Mouse (Mus musculus): Measurements from ENCODE around the gene Nol10.

Nol10 gene

DNA sequence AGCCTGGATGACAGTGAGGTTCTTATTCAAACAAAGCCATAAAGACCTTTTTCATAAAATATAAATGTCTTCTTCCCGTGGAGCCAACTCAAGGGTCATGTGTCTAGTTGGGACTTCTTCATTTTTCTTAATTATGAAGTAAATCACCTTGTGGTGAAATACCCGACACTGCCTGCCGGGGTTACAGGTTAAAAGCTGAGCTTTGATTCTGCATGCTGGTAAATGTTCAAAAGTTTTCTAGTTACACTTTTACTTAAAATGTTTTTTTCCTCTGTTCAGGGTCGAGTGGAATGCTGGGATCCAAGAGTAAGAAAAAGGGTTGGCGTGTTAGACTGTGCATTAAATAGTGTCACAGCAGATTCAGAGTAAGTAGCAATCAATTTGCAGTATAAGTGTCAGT is 14.1 kb downstream of the Nol10 start:
- DNase-seq = no peak

DNA sequence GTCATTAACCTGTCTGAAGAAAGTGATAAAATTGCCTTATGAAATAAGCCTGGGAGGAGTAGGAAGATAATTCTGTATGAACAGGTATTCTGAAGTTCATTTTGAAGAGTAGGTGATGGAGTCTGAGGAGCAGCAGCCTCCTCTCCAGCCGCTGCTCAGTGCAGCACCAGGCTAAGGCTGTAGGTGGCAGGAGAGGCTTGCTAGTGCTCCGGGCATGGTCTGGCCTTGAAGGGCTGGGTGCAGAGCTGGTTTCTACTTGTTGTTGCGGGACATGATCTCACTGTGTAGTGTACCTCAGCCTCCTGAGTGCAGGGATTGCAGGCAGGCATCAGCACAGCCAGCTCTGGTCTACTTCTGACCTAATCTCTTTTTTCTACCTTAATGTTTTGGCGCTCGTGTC is 18.7 kb downstream of the Nol10 start:
- DNase-seq = peak; percentile 58 to 64

DNA sequence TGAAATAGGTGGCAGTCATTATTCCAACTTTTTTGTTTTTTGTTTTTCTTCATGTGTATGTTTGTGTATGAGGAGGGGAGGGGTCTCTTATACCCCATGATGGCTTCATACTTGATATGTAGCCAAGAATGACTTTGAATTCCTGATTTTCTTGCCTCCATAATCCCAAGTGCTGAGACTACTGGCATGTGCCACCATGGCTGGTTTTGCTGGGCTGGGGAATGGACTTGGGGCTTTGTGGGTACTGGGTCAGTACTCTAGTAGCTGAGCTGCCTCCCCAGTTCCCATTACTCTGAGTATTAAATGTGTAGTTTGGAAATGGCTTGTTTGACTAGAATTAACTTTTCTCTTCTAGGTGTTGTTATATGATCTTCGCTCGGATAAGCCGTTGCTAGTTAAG is 20.9 kb downstream of the Nol10 start:
- no peak for DNase-seq

DNA sequence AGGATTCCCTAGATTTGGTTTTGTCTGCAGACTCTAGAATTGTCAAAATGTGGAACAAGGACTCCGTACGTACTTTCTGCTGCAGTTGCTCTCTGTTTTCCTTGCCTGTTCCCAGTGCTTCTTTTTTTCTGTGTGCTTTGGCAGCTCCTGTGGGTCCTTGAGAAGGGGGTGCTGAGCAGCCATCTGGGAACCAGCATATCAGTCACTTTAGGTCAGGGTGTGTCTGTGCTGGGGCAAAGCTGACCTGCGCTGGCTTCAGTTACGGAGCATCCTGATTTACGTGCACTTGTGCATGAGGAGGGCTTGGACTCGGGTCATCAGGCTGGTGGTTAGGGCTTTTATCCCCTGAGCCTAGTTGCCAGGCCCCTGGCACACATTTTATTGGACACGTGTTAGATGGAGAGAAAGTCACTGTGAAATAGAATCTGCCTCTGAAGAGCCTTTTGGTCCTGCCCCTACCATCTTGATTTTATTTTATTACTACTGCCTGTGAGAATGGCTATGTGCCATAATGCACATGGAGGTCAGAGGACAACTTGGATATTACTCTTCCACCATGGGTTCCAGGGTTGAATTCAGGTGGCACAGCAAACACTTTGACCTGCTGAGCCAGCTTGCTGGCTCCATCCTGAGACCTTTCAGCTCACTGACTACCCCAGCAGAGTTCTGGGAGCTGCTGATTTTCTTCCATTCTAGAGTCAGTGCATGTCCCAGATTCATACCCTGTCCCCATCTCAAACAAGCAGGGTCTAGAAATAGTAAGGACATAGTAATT is 21.5 kb downstream of the Nol10 start:
- no peak for DNase-seq

DNA sequence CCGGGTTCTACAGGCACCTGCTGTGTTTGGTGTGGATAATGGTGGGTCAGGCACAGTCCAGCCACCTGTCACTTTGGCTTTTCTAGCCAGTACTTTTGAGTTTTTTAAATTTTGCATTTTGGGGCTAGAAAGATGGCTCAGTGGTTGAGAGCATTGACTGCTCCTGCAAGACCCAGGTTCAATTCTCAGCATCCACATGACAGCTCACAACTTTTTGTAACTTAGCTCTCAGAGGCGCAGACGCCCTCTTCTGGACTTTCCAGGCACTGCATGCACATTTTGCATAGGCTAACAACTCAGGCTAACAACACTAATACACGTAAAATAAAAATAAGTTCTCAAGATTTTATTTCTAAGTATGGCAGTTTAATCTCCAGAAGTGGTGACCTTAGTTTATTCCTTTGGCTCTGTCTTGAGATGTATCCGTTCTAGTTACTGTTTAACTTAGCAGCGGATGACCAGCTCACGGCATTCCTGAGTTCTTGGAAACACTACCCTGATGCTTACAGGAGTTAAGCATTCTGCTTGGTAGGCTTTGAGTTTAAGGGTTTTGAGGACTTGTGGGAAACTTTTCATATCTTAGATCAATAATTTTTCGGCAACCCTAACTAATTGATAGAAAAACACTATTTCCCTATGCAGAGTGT is 23.5 kb downstream of the Nol10 start:
- DNase-seq = peak; percentile 51 to 59

DNA sequence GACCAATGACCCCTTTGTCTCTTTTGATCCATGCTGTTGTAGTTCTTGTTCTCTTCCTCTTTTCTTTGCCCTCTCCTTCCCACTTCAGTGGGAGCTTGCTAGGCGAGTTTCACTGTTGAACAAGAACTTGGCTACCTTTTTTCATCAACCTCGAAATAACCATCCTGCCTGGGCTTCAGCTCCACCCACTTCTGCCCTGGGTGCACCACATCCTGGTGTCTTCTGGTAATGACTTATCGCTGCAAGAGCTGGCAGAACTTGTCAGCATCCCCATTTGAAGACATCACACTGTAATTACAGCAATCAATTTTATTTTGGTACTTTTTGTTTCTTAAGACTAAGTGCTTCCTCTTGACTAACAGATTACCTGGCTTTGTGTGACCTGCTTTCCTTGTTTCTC is 24.4 kb downstream of the Nol10 start:
- no peak for DNase-seq

DNA sequence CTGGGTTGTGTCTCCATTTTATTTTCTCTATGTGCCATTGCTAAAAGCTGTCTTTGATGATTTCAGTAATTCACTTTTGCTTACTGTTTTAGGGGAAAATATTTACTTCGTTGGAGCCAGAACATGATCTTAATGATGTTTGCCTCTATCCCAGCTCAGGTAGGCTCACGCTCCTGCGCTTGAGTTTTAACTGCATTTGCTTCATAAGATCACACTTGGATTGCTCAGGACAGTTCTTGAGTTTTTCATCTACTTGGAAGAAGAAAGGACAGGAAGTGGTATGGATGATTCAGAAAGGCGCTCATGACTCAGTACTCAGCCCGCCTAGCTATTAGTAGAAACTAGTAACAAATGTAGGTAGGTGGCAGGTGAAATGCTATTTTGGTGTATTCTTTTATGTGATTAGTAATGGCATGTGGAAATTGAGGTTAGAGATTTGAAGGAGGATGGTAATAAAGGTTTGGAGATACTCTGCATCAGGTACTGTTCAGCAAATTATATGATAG is 25.3 kb downstream of the Nol10 start:
- no peak for DNase-seq

DNA sequence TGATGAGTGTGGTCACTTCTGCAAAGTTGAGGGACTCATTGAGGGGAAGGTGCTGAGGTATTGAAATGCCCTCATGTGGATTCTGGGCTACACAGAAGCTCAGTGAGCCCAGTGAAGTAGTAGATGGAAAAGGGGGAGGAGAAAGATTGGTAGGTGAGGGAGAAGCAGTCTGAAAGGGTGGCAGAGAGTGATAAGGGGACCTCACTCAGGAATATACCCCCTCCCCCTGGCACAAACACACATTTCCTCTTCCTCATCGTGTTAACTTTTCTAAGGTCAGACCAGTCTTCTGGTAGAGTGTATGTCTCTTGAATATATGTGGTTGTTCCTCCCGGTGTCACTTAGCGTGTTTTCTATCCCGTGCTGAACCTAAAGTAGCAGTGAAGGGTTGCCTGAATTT is 27.0 kb downstream of the Nol10 start:
- no peak for DNase-seq

DNA sequence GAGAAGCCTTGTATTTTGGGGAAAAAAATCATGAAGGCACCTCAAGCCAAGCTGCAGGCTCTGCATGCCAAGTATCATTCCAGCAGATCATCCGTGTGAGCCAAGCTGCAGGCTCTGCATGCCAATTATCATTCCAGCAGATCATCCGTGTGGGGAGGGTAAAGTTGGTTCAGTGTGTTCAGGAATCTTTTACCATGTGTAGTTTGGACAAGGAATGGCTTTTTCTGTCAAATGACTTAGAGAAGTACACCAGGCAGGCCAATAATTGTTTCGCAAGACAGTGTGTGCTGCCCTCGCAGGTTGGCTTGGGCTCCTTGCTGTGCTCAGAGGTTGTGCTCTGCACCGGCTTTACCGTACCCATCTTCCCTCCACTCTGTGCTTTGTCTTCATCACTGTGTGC is 28.3 kb downstream of the Nol10 start:
- no peak for DNase-seq

DNA sequence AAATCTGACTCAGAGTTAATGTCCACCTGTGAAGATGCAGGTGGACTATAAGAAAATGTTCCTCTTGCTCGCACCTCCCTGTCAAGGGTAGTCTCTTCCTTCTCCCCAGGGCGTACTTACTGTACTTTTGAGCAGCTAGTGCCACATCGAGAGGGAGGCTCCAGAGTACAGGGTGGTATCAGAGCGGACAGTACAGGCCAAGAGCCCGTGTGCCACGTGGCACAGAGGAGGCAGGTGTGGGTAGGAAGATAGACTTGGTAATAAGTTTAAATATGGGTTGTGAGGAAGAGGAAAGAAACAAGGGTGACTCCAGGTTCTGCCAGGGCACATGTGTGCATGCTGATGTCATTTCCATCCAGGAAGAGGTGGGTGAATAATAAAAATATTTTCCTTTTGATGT is 32.7 kb downstream of the Nol10 start:
- DNase-seq = no peak

DNA sequence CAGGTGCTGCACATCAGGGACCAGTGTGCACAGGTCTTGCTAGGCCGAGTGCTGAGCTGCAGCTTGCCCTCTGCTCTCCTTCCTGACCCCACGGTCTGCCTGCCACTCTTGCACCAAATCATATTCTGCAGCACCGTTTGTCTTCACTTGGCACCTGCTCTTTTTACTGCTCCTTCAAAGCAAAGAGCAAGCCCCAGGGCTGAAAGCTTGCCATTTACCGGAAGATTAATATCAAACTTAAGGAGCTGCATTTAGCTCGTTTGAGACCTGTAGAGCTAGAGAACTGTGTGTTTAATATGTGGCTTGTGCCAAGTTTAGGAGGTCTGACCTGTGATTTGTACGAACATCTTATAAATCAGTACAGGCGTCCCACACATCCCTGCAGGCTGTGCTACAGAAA is 34.5 kb downstream of the Nol10 start:
- no peak for DNase-seq

DNA sequence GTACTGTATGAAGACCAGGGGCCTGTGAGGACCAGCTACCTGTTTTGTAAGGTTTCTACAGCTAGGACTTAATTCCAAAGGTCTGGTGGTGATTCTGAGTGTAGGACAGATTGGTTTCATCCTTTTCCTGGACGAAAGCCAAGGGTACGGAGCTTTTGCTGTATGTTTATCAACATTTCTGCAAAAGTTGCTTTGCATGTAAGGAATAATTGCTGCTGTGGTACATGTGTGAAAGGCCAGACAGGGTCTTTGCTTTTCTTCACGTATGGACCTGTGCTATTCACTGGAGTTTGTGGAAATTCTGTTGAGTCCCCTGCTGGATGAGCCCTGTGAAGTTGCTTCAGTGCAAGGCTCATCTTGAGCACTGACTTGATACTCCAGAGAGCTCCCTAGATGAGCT is 38.6 kb downstream of the Nol10 start:
- no peak for DNase-seq

DNA sequence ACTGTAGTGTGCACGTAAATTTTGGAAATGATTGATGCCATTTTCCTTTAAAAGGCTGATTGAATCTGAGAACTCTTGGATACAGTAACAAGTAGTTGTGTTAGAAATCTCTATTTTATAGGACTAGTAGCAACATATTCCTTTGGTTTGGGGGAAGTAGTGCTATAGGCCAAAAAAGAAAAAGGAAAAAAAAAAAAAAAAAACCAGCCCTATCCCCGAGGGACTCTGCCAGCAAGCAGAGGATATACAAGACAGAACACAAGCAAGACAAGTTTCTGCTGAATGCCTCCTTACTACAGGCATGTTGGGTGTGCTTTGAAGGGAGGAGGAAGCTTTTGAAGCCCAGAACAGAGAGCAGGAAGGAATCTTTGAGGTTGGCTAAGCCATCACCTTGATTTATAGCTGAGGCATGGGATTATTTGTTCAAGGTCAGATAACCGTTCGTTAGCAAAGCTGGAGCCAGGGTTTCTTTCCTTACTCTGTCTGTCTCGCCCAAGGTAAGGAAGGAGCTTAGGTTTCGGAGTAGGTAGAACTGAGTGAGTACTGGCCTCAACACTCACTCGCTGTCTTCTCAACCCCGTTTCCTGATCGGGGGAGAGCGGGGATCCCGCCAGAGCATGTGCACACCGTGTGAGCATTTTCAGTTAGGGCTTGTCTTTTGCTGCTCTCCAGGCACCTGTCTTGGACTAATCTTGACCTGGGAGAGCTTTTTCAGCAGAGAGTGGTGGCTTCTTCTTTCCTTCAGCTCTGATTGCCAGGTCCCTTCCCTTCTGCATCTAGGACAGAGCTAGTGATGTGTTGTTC is 39.3 kb downstream of the Nol10 start:
- no peak for DNase-seq

DNA sequence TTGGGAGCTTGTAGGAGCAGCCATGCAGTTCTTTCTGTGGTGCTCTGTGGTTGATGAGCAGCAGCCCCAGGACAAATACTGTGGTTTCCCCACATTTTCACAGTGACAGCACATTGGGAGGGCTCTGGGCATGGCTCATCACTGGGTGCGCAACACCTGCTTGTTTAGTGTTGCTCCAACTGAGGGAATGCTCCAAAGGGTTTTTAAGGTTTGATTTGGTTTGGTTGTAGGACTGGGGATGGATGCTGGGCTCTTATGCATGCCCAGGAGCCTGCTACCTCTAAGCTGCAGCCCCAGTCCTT is 39.8 kb downstream of the Nol10 start:
- DNase-seq = no peak

DNA sequence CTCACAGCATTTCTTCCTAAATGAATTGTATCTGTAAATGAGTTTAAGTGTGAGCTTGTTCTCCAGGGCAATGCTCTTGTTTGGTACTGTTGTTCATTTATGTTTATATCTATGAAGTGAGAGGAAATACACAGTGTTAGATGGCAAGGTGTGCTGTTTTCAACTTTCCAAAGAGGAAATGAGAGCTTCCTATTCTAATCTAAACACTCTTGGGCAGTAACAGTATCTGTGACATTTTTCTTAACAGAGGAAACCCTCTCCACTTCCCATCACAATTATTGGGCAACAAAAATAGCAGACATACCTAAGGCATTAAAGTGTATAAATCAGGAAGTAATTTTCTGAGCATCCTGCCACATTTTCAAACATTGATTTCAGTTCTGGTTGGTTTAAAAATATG is 41.8 kb downstream of the Nol10 start:
- no peak for DNase-seq

DNA sequence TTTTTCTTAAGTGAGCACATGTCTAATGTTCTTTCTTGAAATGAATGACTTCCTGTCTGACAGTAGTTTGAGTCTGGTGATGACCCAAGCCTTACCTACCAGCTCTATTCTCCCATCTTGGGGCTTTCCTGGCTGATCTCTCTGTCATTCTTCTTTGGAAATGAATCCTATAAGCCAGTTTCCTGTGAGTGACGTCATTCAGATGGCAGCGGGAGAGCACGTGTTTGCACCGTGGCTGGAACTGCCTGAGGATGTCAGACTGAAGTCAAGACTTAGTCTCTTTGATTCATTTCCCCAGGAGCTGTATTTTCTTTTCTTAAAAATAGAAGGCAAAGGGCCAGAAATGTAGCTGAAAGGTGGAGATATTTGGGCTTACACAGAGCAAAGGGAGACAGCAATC is 42.3 kb downstream of the Nol10 start:
- no peak for DNase-seq

DNA sequence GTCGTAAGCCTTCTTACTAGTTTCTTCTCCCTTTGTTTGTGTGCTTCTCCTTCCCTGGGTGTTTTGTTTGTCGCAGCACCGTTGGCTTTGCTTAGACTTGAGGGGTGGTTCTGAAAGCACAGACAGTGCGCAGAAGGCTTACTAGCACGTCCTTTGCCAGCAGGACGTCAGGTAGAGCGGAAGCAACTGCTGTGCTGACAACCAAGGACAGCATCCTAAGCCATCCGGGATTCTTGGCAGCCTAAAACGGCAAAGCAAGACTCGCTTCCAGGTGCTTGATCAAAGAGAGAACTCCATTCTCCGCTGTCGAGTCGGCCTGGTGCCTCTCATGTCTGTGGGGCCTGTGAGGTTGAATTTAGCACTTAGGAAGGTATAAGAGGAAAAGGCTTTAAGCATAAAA is 44.9 kb downstream of the Nol10 start:
- no peak for DNase-seq

DNA sequence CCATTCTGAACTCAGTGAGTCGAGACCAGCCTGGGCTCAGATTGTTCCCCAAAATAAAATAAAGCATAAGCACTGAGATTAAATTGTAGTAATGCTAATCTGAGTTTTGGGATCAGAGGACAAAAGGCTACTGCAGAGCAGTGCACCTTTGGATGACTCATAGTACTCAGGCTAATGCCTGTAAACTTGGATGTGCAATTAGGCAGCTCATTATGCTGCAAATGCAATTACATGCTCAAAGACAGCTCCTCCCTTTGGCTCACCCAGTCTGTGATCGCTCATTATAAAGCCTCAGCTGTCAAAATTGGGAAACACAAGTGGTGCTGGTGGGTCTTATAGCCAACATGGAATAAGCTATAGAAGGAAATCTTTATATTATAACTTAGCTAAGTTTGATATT is 48.9 kb downstream of the Nol10 start:
- DNase-seq = no peak

DNA sequence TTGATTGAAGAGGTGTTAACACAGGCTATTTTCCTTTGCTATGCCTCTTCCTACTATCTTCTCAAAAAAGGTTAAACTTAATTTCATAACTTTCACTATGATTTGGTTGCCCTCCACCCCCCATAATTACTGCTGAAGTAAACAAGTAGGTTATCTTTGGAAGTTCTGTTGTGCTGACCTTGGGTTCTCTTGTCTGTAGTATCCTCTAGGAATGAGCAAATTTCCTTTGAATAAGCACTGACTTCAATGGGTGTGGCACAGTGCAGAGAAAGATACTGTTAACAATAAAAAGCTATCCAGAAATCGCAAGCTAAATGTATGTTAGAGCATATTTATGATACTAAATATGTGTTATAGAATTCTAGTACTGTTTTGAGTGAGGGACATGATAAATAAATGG is 53.2 kb downstream of the Nol10 start:
- DNase-seq = no peak

DNA sequence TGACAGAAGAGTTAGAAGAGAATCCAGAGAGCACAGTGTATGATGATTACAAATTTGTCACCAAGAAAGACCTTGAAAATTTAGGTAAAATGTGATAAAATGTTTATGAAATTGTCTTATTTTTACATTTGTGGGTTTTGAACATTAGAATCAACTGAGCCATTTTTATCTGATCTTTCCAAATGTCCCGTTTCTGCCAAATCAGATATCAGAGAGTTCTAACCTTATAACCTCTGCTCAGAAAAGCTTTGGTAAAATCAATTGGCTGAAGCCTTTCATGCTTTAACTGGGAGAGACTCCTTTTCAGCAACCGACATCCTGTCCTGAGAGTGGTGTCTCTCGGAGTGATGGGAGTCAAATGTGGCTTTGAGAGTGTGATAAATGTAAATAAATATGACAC is 53.9 kb downstream of the Nol10 start:
- no peak for DNase-seq

DNA sequence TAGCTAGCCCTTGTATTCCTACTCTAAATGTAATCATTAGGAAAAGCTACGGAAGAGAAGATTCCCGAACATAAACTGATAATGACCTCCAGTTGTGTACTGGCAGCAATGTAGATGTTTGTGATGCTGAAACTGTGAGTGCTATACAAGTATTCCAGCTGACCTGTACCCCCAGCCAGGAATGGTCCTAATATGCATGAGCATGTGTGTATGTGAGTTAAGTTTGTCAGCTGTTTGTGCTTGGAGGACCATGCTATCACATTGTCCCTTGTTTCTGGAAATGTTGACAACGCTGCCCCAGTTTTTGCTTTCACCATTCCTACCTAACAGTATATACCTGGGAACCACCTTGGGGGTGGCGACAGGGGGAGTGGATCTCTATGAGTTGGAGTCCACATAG is 55.7 kb downstream of the Nol10 start:
- DNase-seq = no peak

DNA sequence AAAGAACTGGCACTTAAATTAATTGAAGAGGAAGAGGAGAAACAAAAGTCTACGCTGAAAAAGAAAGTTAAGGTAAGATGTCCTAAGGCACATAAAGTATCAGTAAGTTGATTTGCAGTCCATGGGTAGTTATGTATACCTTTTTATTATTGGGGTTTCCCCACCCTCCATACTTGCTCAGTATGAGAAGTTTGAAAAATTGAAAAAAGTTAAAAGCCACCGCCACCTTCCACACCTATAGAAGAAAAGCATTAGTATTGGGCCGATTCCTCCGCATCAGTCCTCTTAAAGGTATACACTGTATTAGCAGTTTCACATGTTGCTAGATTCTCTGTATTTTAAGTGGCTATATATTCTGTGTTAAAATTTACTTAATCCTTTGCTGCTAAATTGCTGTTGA is 58.6 kb downstream of the Nol10 start:
- DNase-seq = no peak

DNA sequence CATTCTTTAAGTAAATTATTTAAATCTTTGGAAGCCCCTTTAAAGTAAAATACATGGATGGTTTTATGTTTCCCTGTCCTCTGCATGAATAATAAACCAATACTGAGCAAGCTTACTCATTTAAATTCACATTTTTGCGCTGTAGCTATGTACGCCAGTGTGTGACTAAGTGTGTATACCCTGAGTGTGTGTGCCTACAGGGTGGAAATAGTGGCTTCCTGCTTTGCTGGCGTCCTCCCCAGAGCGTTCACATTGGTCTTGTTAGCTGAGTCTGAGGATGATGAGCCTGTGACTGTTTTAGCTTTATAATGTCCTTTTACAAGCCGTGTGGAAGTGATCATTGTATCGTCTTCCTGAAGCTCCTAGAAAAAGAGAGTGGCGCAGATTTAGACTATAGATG is 60.1 kb downstream of the Nol10 start:
- no peak for DNase-seq

DNA sequence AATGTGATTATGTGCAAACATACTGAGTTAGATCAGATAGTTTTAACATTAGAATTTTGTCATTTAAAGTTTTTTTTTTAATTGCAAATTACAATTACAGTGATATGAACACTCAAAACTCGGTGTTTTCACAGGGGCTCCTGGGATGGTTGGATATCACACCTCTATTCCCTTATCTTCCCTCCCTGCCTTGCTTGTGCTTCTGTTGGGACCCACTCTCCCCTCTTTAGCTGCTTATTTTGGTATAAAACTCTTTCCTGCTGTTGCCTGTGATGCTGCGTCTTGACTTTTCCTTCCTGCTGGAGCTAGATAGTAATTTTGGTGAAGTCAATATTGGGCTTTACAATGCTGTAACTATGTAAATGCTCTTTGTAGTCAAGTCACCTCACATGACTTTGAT is 63.0 kb downstream of the Nol10 start:
- DNase-seq = no peak

All from B cell, adult 2 months (primary cell).